Comparison of ENCODE assay signal across 7 mouse cellular contexts in genomic region chr10:128524732-128525662, GRCm38 (mm10). TPM values are rescaled to one million over a fixed set of nuclear protein-coding genes. Genes with fewer than 3 reads are reported as not detected.
A peak's percentile ranks its signal among the peaks of the same experiment; 100 is the strongest.
DNase-seq lines count a peak whose midpoint lies in the region; ATAC-seq and TF ChIP-seq lines count a peak whose summit lies in the region.

No protein-coding gene starts in this region.

- H3K36me3 ChIP-seq in G1E (replicated peaks), result peaks cover 40% of the 10 kb centered on the region

- no peaks in the 10 kb centered on the region for H3K9me3 ChIP-seq in G1E (replicated peaks)

- intact Hi-C loops in heart, postnatal 14 days (cut with DNase I), result no loop called here
- intact Hi-C loops in left cerebral cortex, postnatal 25 days (cut with DNase I), result loop anchor here (2.0 kb wide), 1 partner anchor 26 kb away; the partner anchor contains the start of gene Myl6b

- DNase-seq in G1E (ENCODE audit: low spot score), result peak; percentile 50
- peak; percentile 71 for DNase-seq in brain, adult 2 months (ENCODE audit: low read depth, low spot score)
- peak; percentile 52 to 59 for DNase-seq in heart, postnatal 14 days
- peak; percentile 46 to 66 for DNase-seq in left cerebral cortex, postnatal 25 days (ENCODE audit: low spot score in 2 of 2)
- peak; percentile 41 for DNase-seq in right cerebral cortex, postnatal 14 days

- ATAC-seq in G1E (ENCODE audit: extremely low read depth, insufficient number of reproducible peaks, low FRiP score, poor library complexity, severe bottlenecking), result peak; percentile 5
- peak; percentile 42 for ATAC-seq in erythroblast, adult 5-6 weeks (replicated peaks; ENCODE audit: low FRiP score, poor library complexity, severe bottlenecking)
- peak; percentile 24 for ATAC-seq in megakaryocyte progenitor cell, adult 5-6 weeks (replicated peaks; ENCODE audit: poor library complexity)

- H3K4me3 ChIP-seq in G1E (ENCODE audit: low read depth, low read length), result peak overlapping the region; percentile 91

- H3K4me1 ChIP-seq in G1E (ENCODE audit: insufficient read depth, low read depth, low read length), result peaks cover 35% of the 10 kb centered on the region

- no peak for TF ChIP-seq CTCF in G1E (IDR thresholded peaks at IDR 0.05; ENCODE audit: low read depth, low read length)

- no peaks in the 10 kb centered on the region for H3K27me3 ChIP-seq in G1E (ENCODE audit: insufficient read depth, low read length)

RNA-seq across cellular contexts. Expression of gene Esyt1, which starts 0.7 kb away (rescaled TPM):
- total RNA-seq in G1E (2014; fragmentation: Nextera tagmentation), result 31.8 and 36.0 TPM in 2 replicates
- 98.1 and 107 TPM in 2 replicates for total RNA-seq in G1E (2017)
- polyA plus RNA-seq in G1E (2012), result 72.2 and 80.2 TPM in 2 replicates
- total RNA-seq in erythroblast, adult 5-6 weeks (2015; ENCODE audit: low replicate concordance), result 15.2 and 16.9 TPM in 2 replicates
- total RNA-seq in erythroblast, adult 5-6 weeks (2017; ENCODE audit: low replicate concordance), result 24.8 and 27.9 TPM in 2 replicates
- total RNA-seq in heart, postnatal 14 days (2021), result 10 to 100 TPM; 22.3 to 23.6 TPM
- total RNA-seq in left cerebral cortex, postnatal 25 days (2021), result 1 to 10 TPM; 7.9 to 8.0 TPM
- 41.2 and 48.4 TPM in 2 replicates for total RNA-seq in megakaryocyte progenitor cell, adult 5-6 weeks (2015)
- total RNA-seq in megakaryocyte progenitor cell, adult 5-6 weeks (2017), result 77.6 and 85.1 TPM in 2 replicates

RNA-seq across cellular contexts. Expression of gene Zc3h10, which starts 22.6 kb away (rescaled TPM):
- total RNA-seq in G1E (2014; fragmentation: Nextera tagmentation), result 7.2 and 9.2 TPM in 2 replicates
- 12.0 and 13.3 TPM in 2 replicates for total RNA-seq in G1E (2017)
- polyA plus RNA-seq in G1E (2012), result 21.1 and 21.9 TPM in 2 replicates
- total RNA-seq in erythroblast, adult 5-6 weeks (2015; ENCODE audit: low replicate concordance), result 0.19 and 0.63 TPM in 2 replicates
- total RNA-seq in erythroblast, adult 5-6 weeks (2017; ENCODE audit: low replicate concordance), result 2.8 and 3.2 TPM in 2 replicates
- total RNA-seq in heart, postnatal 14 days (2021), result 1 to 10 TPM; 7.0 to 8.4 TPM
- 10 to 100 TPM; 13.2 to 13.5 TPM for total RNA-seq in left cerebral cortex, postnatal 25 days (2021)
- total RNA-seq in megakaryocyte progenitor cell, adult 5-6 weeks (2015), result 5.9 and 6.7 TPM in 2 replicates
- 10.2 and 13.3 TPM in 2 replicates for total RNA-seq in megakaryocyte progenitor cell, adult 5-6 weeks (2017)

RNA-seq across cellular contexts. Expression of gene Rpl41, which starts 24.1 kb away (rescaled TPM):
- total RNA-seq in G1E (2014; fragmentation: Nextera tagmentation), result 2,429 and 2,736 TPM in 2 replicates
- 5,596 and 6,924 TPM in 2 replicates for total RNA-seq in G1E (2017)
- polyA plus RNA-seq in G1E (2012), result 10,155 and 11,415 TPM in 2 replicates
- 936 and 1,095 TPM in 2 replicates for total RNA-seq in erythroblast, adult 5-6 weeks (2015; ENCODE audit: low replicate concordance)
- total RNA-seq in erythroblast, adult 5-6 weeks (2017; ENCODE audit: low replicate concordance), result 729 and 801 TPM in 2 replicates
- 1,000 to 10,000 TPM; 1,645 to 1,937 TPM for total RNA-seq in heart, postnatal 14 days (2021)
- total RNA-seq in left cerebral cortex, postnatal 25 days (2021), result 1,000 to 10,000 TPM; 1,545 to 1,604 TPM
- 3,654 and 3,864 TPM in 2 replicates for total RNA-seq in megakaryocyte progenitor cell, adult 5-6 weeks (2015)
- 3,114 and 3,805 TPM in 2 replicates for total RNA-seq in megakaryocyte progenitor cell, adult 5-6 weeks (2017)

RNA-seq across cellular contexts. Expression of gene Myl6b, which starts 26.5 kb away (rescaled TPM):
- total RNA-seq in G1E (2014; fragmentation: Nextera tagmentation) (11.4 and 13.1 TPM in 2 replicates), G1E (2017) (1.7 and 2.0 TPM in 2 replicates)
- polyA plus RNA-seq in G1E (2012), result 14.7 and 17.4 TPM in 2 replicates
- total RNA-seq in erythroblast, adult 5-6 weeks (2015; ENCODE audit: low replicate concordance), result 5.4 TPM in 1 of 2 replicates, not detected in the other
- total RNA-seq in erythroblast, adult 5-6 weeks (2017; ENCODE audit: low replicate concordance), result 0.85 TPM in 1 of 2 replicates, not detected in the other
- 1 to 10 TPM; 3.3 to 4.3 TPM for total RNA-seq in heart, postnatal 14 days (2021)
- total RNA-seq in left cerebral cortex, postnatal 25 days (2021), result 10 to 100 TPM; 22.9 to 24.0 TPM
- 7.6 and 7.8 TPM in 2 replicates for total RNA-seq in megakaryocyte progenitor cell, adult 5-6 weeks (2015)
- 0.64 and 1.7 TPM in 2 replicates for total RNA-seq in megakaryocyte progenitor cell, adult 5-6 weeks (2017)

RNA-seq across cellular contexts. Expression of gene Myl6, which starts 31.1 kb away (rescaled TPM):
- total RNA-seq in G1E (2014; fragmentation: Nextera tagmentation) (207 and 266 TPM in 2 replicates), G1E (2017) (1,414 and 1,457 TPM in 2 replicates)
- polyA plus RNA-seq in G1E (2012), result 273 and 359 TPM in 2 replicates
- 410 and 475 TPM in 2 replicates for total RNA-seq in erythroblast, adult 5-6 weeks (2015; ENCODE audit: low replicate concordance)
- 558 TPM in 2 replicates for total RNA-seq in erythroblast, adult 5-6 weeks (2017; ENCODE audit: low replicate concordance)
- total RNA-seq in heart, postnatal 14 days (2021), result 100 to 1,000 TPM; 357 to 392 TPM
- total RNA-seq in left cerebral cortex, postnatal 25 days (2021), result 100 to 1,000 TPM; 616 to 641 TPM
- total RNA-seq in megakaryocyte progenitor cell, adult 5-6 weeks (2015), result 760 and 847 TPM in 2 replicates
- total RNA-seq in megakaryocyte progenitor cell, adult 5-6 weeks (2017), result 1,168 and 1,230 TPM in 2 replicates

Comparison
In these comparisons a context has a peak if more than half of its experiments do, and no peak if none do; other contexts are left out.
1. Peak in every context shown above with its lines: DNase-seq, ATAC-seq and H3K4me3 ChIP-seq.